Mouse (Mus musculus) megakaryocyte, embryonic 14.5 days (primary cell): ENCODE measurements around the gene Podxl2.

Source experiments
- FLI1 ChIP-seq: IDR thresholded peaks from 2 replicates; pipeline ENCODE4 v1.6.1; 2012; ENCODE audit warnings: low read length, inconsistent platforms, mixed read lengths
- GATA1 ChIP-seq: IDR thresholded peaks from 3 replicates; pipeline ENCODE4 v1.6.1; 2012; ENCODE audit warnings: mixed read lengths, low read length, inconsistent platforms, borderline replicate concordance

DNA sequence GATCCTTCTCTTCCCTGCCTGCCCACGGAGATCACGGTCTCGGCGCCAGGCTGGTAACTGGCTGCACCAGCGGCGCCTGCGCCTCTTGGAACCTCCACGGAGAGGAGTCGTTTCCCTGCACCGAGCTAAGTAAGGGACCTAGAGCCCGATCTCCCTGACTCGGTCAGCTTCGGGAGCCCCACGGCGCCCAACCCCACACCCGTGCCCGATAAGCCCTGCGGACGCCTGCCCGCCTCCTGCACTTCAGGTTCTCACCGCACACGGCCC lies 33.4 kb downstream of the Podxl2 start:
- TF ChIP-seq GATA1 (no peak), FLI1 (no peak)
